Mouse (Mus musculus): ENCODE measurements around the gene Cbx5. TPM values are rescaled to one million over a fixed set of nuclear protein-coding genes. Genes with fewer than 3 reads are reported as not detected.
"Not testable (repeated sequence)": the region's sequence is repeated elsewhere in the genome, so short reads cannot be mapped to it uniquely, and the experiment has no call there.

Cbx5 gene
- total RNA-seq, 4 experiments from 2014 or later = 25.0 to 34.2 (median 28.9) TPM

- no peak for DNase-seq (ENCODE audit: low spot score in 2 of 2)
Observed at GRCm38 (mm10) chr15:103251595-103251994, 12.0 kb upstream of the Cbx5 start.

GRCm38 (mm10) chr15:103250195-103250740 lies 10.7 kb upstream of the Cbx5 start:
- peak in 1 of 2 experiments; percentile 41 for DNase-seq (ENCODE audit: low spot score in 2 of 2)

GRCm38 (mm10) chr15:103249511-103249910 lies 9.9 kb upstream of the Cbx5 start:
- not testable (repeated sequence) for DNase-seq (ENCODE audit: low spot score in 2 of 2)

GRCm38 (mm10) chr15:103248401-103249313 lies 9.0 kb upstream of the Cbx5 start:
- DNase-seq (ENCODE audit: low spot score in 2 of 2) = no peak

GRCm38 (mm10) chr15:103247782-103248400 lies 8.3 kb upstream of the Cbx5 start:
- no peak for DNase-seq (ENCODE audit: low spot score in 2 of 2)

- DNase-seq (ENCODE audit: low spot score in 2 of 2) = no peak
Observed at GRCm38 (mm10) chr15:103247078-103247781, 7.6 kb upstream of the Cbx5 start.

- DNase-seq (ENCODE audit: low spot score in 2 of 2) = no peak
Observed at GRCm38 (mm10) chr15:103245616-103246015, 6.0 kb upstream of the Cbx5 start.

GRCm38 (mm10) chr15:103242885-103243284 lies 3.3 kb upstream of the Cbx5 start:
- no peak for DNase-seq (ENCODE audit: low spot score in 2 of 2)

- not testable (repeated sequence) for DNase-seq (ENCODE audit: low spot score in 2 of 2)
Observed at GRCm38 (mm10) chr15:103241071-103242018, 1.7 kb upstream of the Cbx5 start.

GRCm38 (mm10) chr15:103240160-103241028 lies 778 bp upstream of the Cbx5 start, which contains the start of gene Hnrnpa1:
Gene Hnrnpa1, plus strand, starts transcription at chr15:103240432.
- DNase-seq (ENCODE audit: low spot score in 2 of 2) = peak; percentile 91 to 93

- DNase-seq (ENCODE audit: low spot score in 2 of 2) = peak; percentile 77 to 83
Observed at GRCm38 (mm10) chr15:103239130-103239684, 409 bp downstream of the Cbx5 start.

- no peak for DNase-seq (ENCODE audit: low spot score in 2 of 2)
Observed at GRCm38 (mm10) chr15:103237295-103237694, 2.3 kb downstream of the Cbx5 start.

- no peak for DNase-seq (ENCODE audit: low spot score in 2 of 2)
Observed at GRCm38 (mm10) chr15:103233119-103233518, 6.5 kb downstream of the Cbx5 start.

GRCm38 (mm10) chr15:103228904-103229303 lies 10.7 kb downstream of the Cbx5 start:
- DNase-seq (ENCODE audit: low spot score in 2 of 2) = no peak

- DNase-seq (ENCODE audit: low spot score in 2 of 2) = no peak
Observed at GRCm38 (mm10) chr15:103227572-103227971, 12.0 kb downstream of the Cbx5 start.

- no peak for DNase-seq (ENCODE audit: low spot score in 2 of 2)
Observed at GRCm38 (mm10) chr15:103227022-103227421, 12.6 kb downstream of the Cbx5 start.

GRCm38 (mm10) chr15:103224161-103224560 lies 15.5 kb downstream of the Cbx5 start:
- no peak for DNase-seq (ENCODE audit: low spot score in 2 of 2)

- no peak for DNase-seq (ENCODE audit: low spot score in 2 of 2)
Observed at GRCm38 (mm10) chr15:103221386-103221785, 18.2 kb downstream of the Cbx5 start.

GRCm38 (mm10) chr15:103220785-103221184 lies 18.8 kb downstream of the Cbx5 start:
- no peak for DNase-seq (ENCODE audit: low spot score in 2 of 2)
